Mouse (Mus musculus): ENCODE measurements around the gene Cuedc2. TPM values are rescaled to one million over a fixed set of nuclear protein-coding genes. Genes with fewer than 3 reads are reported as not detected.

The Cuedc2 gene
- polyA plus RNA-seq, 1 experiment from 2014 or later = 179 TPM

- 83% methylated on average over 8 of the region's 8 CpGs for WGBS
- Histone ChIP-seq H3K27me3 (ENCODE audit: control insufficient read depth, insufficient read depth, low read length) (peaks cover 14% of the 10 kb centered on the region), H3K4me2 (ENCODE audit: low read depth, severe bottlenecking) (no peak overlapping the region), H3K9ac (ENCODE audit: low read length) (no peak overlapping the region), H3K36me3 (ENCODE audit: control insufficient read depth, insufficient read depth, low read length) (no peaks in the 10 kb centered on the region), H3K4me3 (ENCODE audit: low read depth, low read length) (no peak overlapping the region), H3K27ac (replicated peaks; ENCODE audit: low read depth, low read length) (no peak overlapping the region), H3K9me3 (ENCODE audit: control insufficient read depth, low read length) (no peaks in the 10 kb centered on the region), H3K4me1 (ENCODE audit: control insufficient read depth, insufficient read depth, low read length) (peaks cover 2% of the 10 kb centered on the region; the same call in 1 of the 2 replicates)
- no peak for ATAC-seq (ENCODE audit: insufficient number of reproducible peaks, low FRiP score, low TSS enrichment, low read depth)
- DNase-seq (ENCODE audit: low spot score) = no peak
Observed at GRCm38 (mm10) chr19:46362104-46362503, 23.6 kb upstream of the Cuedc2 start.

GRCm38 (mm10) chr19:46358381-46358780 lies 19.9 kb upstream of the Cuedc2 start:
- Histone ChIP-seq H3K4me3 (ENCODE audit: low read depth, low read length) (no peak overlapping the region), H3K4me2 (ENCODE audit: low read depth, severe bottlenecking) (no peak overlapping the region), H3K36me3 (ENCODE audit: control insufficient read depth, insufficient read depth, low read length) (no peaks in the 10 kb centered on the region), H3K9ac (ENCODE audit: low read length) (no peak overlapping the region), H3K9me3 (ENCODE audit: control insufficient read depth, low read length) (no peaks in the 10 kb centered on the region), H3K4me1 (ENCODE audit: control insufficient read depth, insufficient read depth, low read length) (peaks cover 2% of the 10 kb centered on the region; the same call in 1 of the 2 replicates), H3K27me3 (ENCODE audit: control insufficient read depth, insufficient read depth, low read length) (peaks cover 15% of the 10 kb centered on the region), H3K27ac (replicated peaks; ENCODE audit: low read depth, low read length) (no peak overlapping the region)
- ATAC-seq (ENCODE audit: insufficient number of reproducible peaks, low FRiP score, low TSS enrichment, low read depth) (no peak), DNase-seq (ENCODE audit: low spot score) (no peak)
- 62% methylated on average over 4 of the region's 4 CpGs for WGBS

GRCm38 (mm10) chr19:46357344-46358280 lies 19.1 kb upstream of the Cuedc2 start:
- Histone ChIP-seq H3K9ac (ENCODE audit: low read length) (peak overlapping the region; percentile 58; the same call in 1 of the 2 replicates), H3K4me3 (ENCODE audit: low read depth, low read length) (peak overlapping the region; percentile 37; the same call in 1 of the 2 replicates), H3K9me3 (ENCODE audit: control insufficient read depth, low read length) (no peaks in the 10 kb centered on the region), H3K4me2 (ENCODE audit: low read depth, severe bottlenecking) (peak overlapping the region; percentile 68), H3K4me1 (ENCODE audit: control insufficient read depth, insufficient read depth, low read length) (peaks cover 2% of the 10 kb centered on the region; the same call in 1 of the 2 replicates), H3K36me3 (ENCODE audit: control insufficient read depth, insufficient read depth, low read length) (no peaks in the 10 kb centered on the region), H3K27me3 (ENCODE audit: control insufficient read depth, insufficient read depth, low read length) (peaks cover 15% of the 10 kb centered on the region), H3K27ac (replicated peaks; ENCODE audit: low read depth, low read length) (no peak overlapping the region)
- no peak for DNase-seq (ENCODE audit: low spot score)
- WGBS = 20% methylated on average over 25 of the region's 25 CpGs
- ATAC-seq (ENCODE audit: insufficient number of reproducible peaks, low FRiP score, low TSS enrichment, low read depth) = no peak

GRCm38 (mm10) chr19:46356701-46357138 lies 18.2 kb upstream of the Cuedc2 start:
- H3K4me1 ChIP-seq (ENCODE audit: control insufficient read depth, insufficient read depth, low read length) = peaks cover 2% of the 10 kb centered on the region; the same call in 1 of the 2 replicates
- H3K4me2 ChIP-seq (ENCODE audit: low read depth, severe bottlenecking) = peak overlapping the region; percentile 68
- ATAC-seq (ENCODE audit: insufficient number of reproducible peaks, low FRiP score, low TSS enrichment, low read depth) = peak; percentile 76; the same call in 1 of the 2 replicates
- DNase-seq (ENCODE audit: low spot score) = peak; percentile 86
- 1% methylated on average over 29 of the region's 29 CpGs for WGBS
- peak overlapping the region; percentile 58 for H3K9ac ChIP-seq (ENCODE audit: low read length)
- peaks cover 15% of the 10 kb centered on the region for H3K27me3 ChIP-seq (ENCODE audit: control insufficient read depth, insufficient read depth, low read length)
- no peaks in the 10 kb centered on the region for H3K9me3 ChIP-seq (ENCODE audit: control insufficient read depth, low read length)
- H3K4me3 ChIP-seq (ENCODE audit: low read depth, low read length) = peak overlapping the region; percentile 37
- H3K27ac ChIP-seq (replicated peaks; ENCODE audit: low read depth, low read length) = no peak overlapping the region
- H3K36me3 ChIP-seq (ENCODE audit: control insufficient read depth, insufficient read depth, low read length) = no peaks in the 10 kb centered on the region

- Histone ChIP-seq H3K27ac (replicated peaks; ENCODE audit: low read depth, low read length) (no peak within 1 kb of the TSS), H3K36me3 (ENCODE audit: control insufficient read depth, insufficient read depth, low read length) (no peaks in the 10 kb centered on the region), H3K4me1 (ENCODE audit: control insufficient read depth, insufficient read depth, low read length) (no peaks in the 10 kb centered on the region), H3K4me2 (ENCODE audit: low read depth, severe bottlenecking) (peak within 1 kb of the TSS; percentile 73), H3K9ac (ENCODE audit: low read length) (peak within 1 kb of the TSS; percentile 72), H3K27me3 (ENCODE audit: control insufficient read depth, insufficient read depth, low read length) (0 out of 2 replicates have a peak, but pooled peaks cover 6% of the 10 kb centered on the region), H3K4me3 (ENCODE audit: low read depth, low read length) (peak within 1 kb of the TSS; percentile 53), H3K9me3 (ENCODE audit: control insufficient read depth, low read length) (no peaks in the 10 kb centered on the region)
- no peak for DNase-seq (ENCODE audit: low spot score)
- 56% methylated on average over 10 of the region's 10 CpGs for whole genome bisulfite sequencing
- ATAC-seq (ENCODE audit: insufficient number of reproducible peaks, low FRiP score, low TSS enrichment, low read depth) = no peak
Observed at GRCm38 (mm10) chr19:46350168-46350932, 11.8 kb upstream of the Cuedc2 start, which contains the start of gene 2310034G01Rik. Gene 2310034G01Rik, minus strand, starts transcription at chr19:46350302.

- no peak for DNase-seq (ENCODE audit: low spot score)
- WGBS = 31% methylated on average over 6 of the region's 6 CpGs
- Histone ChIP-seq H3K9me3 (ENCODE audit: control insufficient read depth, low read length) (no peaks in the 10 kb centered on the region), H3K9ac (ENCODE audit: low read length) (peak overlapping the region; percentile 72; the same call in 1 of the 2 replicates), H3K27me3 (ENCODE audit: control insufficient read depth, insufficient read depth, low read length) (0 out of 2 replicates have a peak, but pooled peaks cover 6% of the 10 kb centered on the region), H3K4me3 (ENCODE audit: low read depth, low read length) (peak overlapping the region; percentile 53), H3K4me2 (ENCODE audit: low read depth, severe bottlenecking) (peak overlapping the region; percentile 73), H3K27ac (replicated peaks; ENCODE audit: low read depth, low read length) (no peak overlapping the region), H3K36me3 (ENCODE audit: control insufficient read depth, insufficient read depth, low read length) (no peaks in the 10 kb centered on the region), H3K4me1 (ENCODE audit: control insufficient read depth, insufficient read depth, low read length) (no peaks in the 10 kb centered on the region)
- no peak; the same call in 1 of the 2 replicates for ATAC-seq (ENCODE audit: insufficient number of reproducible peaks, low FRiP score, low TSS enrichment, low read depth)
Observed at GRCm38 (mm10) chr19:46349550-46349949, 11.0 kb upstream of the Cuedc2 start.

- Histone ChIP-seq H3K36me3 (ENCODE audit: control insufficient read depth, insufficient read depth, low read length) (no peaks in the 10 kb centered on the region), H3K4me3 (ENCODE audit: low read depth, low read length) (peak overlapping the region; percentile 53), H3K27me3 (ENCODE audit: control insufficient read depth, insufficient read depth, low read length) (0 out of 2 replicates have a peak, but pooled peaks cover 6% of the 10 kb centered on the region), H3K4me1 (ENCODE audit: control insufficient read depth, insufficient read depth, low read length) (no peaks in the 10 kb centered on the region), H3K27ac (replicated peaks; ENCODE audit: low read depth, low read length) (peak overlapping the region; percentile 22; the same call in 1 of the 2 replicates), H3K9ac (ENCODE audit: low read length) (peak overlapping the region; percentile 72), H3K4me2 (ENCODE audit: low read depth, severe bottlenecking) (peak overlapping the region; percentile 73), H3K9me3 (ENCODE audit: control insufficient read depth, low read length) (no peaks in the 10 kb centered on the region)
- WGBS = under 1% methylated on average over 77 of the region's 78 CpGs
- DNase-seq (ENCODE audit: low spot score) (peak; percentile 73), ATAC-seq (ENCODE audit: insufficient number of reproducible peaks, low FRiP score, low TSS enrichment, low read depth) (peak; percentile 73)
Observed at GRCm38 (mm10) chr19:46348761-46349458, 10.4 kb upstream of the Cuedc2 start.

Measured in limb, embryonic 11.5 days (tissue).